Comparison of ENCODE assay signal across 11 mouse cellular contexts in the genomic region with DNA sequence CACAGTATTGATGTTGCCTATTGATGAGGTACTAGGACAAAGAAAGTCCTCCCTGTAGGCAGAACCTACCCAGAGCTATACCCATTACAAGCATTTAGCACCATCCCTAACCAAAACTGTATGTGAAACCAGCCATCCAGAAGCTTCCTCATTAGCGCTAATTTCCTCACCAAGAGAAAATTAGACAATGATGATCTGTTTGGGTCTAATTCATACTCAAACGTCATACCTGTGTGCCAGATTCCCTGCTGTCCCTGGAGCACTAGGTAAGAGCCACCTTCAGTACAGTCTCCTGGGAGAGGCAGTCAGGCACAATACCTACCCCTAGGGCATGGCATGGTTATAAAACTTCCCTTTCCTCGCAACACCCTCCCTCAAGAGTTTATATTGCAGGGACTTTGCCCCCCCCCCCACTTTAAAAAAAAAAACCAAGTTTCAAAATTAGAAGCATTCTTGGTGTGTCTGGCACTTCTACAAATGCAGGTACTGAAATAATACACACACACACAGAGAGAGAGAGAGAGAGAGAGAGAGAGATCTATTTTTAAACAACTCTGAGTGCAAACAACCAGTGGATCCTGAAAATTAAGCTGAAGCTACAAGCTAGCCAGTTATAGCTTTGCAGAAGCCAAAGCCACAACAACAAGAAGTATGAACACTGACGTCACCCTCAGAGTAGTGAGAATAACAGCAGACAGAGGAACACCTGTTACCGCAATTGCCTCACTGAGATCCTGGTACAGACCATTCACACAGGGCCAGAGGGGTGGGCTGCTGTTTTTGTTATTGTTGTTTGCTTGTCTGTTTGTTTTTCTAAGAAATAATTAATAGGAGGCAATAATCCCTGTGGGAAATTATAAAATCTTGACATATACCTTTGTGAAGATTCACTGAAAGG. TPM values are rescaled to one million over a fixed set of nuclear protein-coding genes. Genes with fewer than 3 reads are reported as not detected.
DNase-seq lines count a peak whose midpoint lies in the region; ATAC-seq and TF ChIP-seq lines count a peak whose summit lies in the region.
"Had no signal": no experiment of that assay in that cellular context is flagged by ENCODE, and none has a peak within 500 bp of the region (broad histone marks: within the 10 kb centered on the region; RNA-seq: fewer than 3 reads in every experiment).

No protein-coding gene starts in this region.

- no peak overlapping the region for H3K9ac ChIP-seq in heart, embryonic 11.5 days (ENCODE audit: low read depth, low read length)
- H3K9ac ChIP-seq in embryonic facial prominence, embryonic 14.5 days (ENCODE audit: low read depth, low read length), result no peak overlapping the region
- H3K9ac ChIP-seq in midbrain, postnatal 0 days (replicated peaks; ENCODE audit: low read length, poor library complexity, severe bottlenecking), result no peak overlapping the region
- H3K9ac ChIP-seq: stomach, embryonic 15.5 days had no signal

- no peak overlapping the region for H3K4me2 ChIP-seq in heart, embryonic 11.5 days
- no peak overlapping the region for H3K4me2 ChIP-seq in embryonic facial prominence, embryonic 14.5 days (ENCODE audit: low read depth, low read length)
- no peak overlapping the region for H3K4me2 ChIP-seq in midbrain, postnatal 0 days (ENCODE audit: low read depth, low read length, poor library complexity, severe bottlenecking)
- H3K4me2 ChIP-seq: stomach, embryonic 15.5 days had no signal

- WGBS in heart, embryonic 11.5 days (ENCODE audit: insufficient replicate concordance), result 73% methylated on average over 5 of the region's 5 CpGs
- 74% methylated on average over 5 of the region's 5 CpGs for WGBS in embryonic facial prominence, embryonic 14.5 days
- WGBS in midbrain, postnatal 0 days, result 87% methylated on average over 5 of the region's 5 CpGs

- H3K36me3 ChIP-seq in heart, embryonic 11.5 days (ENCODE audit: control insufficient read depth, insufficient read depth, low read length), result no peaks in the 10 kb centered on the region
- H3K36me3 ChIP-seq in embryonic facial prominence, embryonic 14.5 days (ENCODE audit: control insufficient read depth, insufficient read depth, low read length), result no peaks in the 10 kb centered on the region
- H3K36me3 ChIP-seq in splenic B cell, adult 2 months (ENCODE audit: control insufficient read depth, insufficient read depth, low read length, poor library complexity, severe bottlenecking), result 0 out of 2 replicates have a peak, but pooled peaks cover 1% of the 10 kb centered on the region
- H3K36me3 ChIP-seq in midbrain, postnatal 0 days (ENCODE audit: insufficient read depth, low read length), result no peaks in the 10 kb centered on the region
- H3K36me3 ChIP-seq: stomach, embryonic 15.5 days had no signal

- ATAC-seq in heart, embryonic 11.5 days (replicated peaks; ENCODE audit: insufficient number of reproducible peaks, low FRiP score, low TSS enrichment), result no peak
- peak; percentile 70; the same call in 1 of the 2 replicates for ATAC-seq in embryonic facial prominence, embryonic 14.5 days (ENCODE audit: low read depth)
- no peak for ATAC-seq in midbrain, postnatal 0 days (ENCODE audit: low FRiP score)

- no peaks in the 10 kb centered on the region for H3K27me3 ChIP-seq in heart, embryonic 11.5 days (ENCODE audit: control insufficient read depth, insufficient read depth, low read length)
- no peaks in the 10 kb centered on the region for H3K27me3 ChIP-seq in embryonic facial prominence, embryonic 14.5 days (replicated peaks; ENCODE audit: control insufficient read depth, insufficient read depth, low read length)
- H3K27me3 ChIP-seq in splenic B cell, adult 2 months (ENCODE audit: control insufficient read depth, insufficient read depth, low read length, poor library complexity, severe bottlenecking), result no peaks in the 10 kb centered on the region
- H3K27me3 ChIP-seq in midbrain, postnatal 0 days (ENCODE audit: insufficient read depth, low read length), result no peaks in the 10 kb centered on the region
- H3K27me3 ChIP-seq: stomach, embryonic 15.5 days had no signal

- H3K4me3 ChIP-seq in heart, embryonic 11.5 days (ENCODE audit: low read depth, low read length), result no peak overlapping the region
- no peak overlapping the region for H3K4me3 ChIP-seq in embryonic facial prominence, embryonic 14.5 days (ENCODE audit: low read depth, low read length)
- H3K4me3 ChIP-seq in midbrain, postnatal 0 days (ENCODE audit: low read depth, low read length), result no peak overlapping the region
- H3K4me3 ChIP-seq: stomach, embryonic 15.5 days had no signal

- no peaks in the 10 kb centered on the region for H3K4me1 ChIP-seq in heart, embryonic 11.5 days (ENCODE audit: control insufficient read depth, insufficient read depth, low read length)
- H3K4me1 ChIP-seq in embryonic facial prominence, embryonic 14.5 days (ENCODE audit: control insufficient read depth, insufficient read depth, low read length), result no peaks in the 10 kb centered on the region
- no peaks in the 10 kb centered on the region for H3K4me1 ChIP-seq in midbrain, postnatal 0 days (ENCODE audit: insufficient read depth, low read length)
- H3K4me1 ChIP-seq: stomach, embryonic 15.5 days had no signal

- no peak for TF ChIP-seq CTCF in midbrain, postnatal 0 days (IDR thresholded peaks at IDR 0.05)

- H3K27ac ChIP-seq in heart, embryonic 11.5 days (ENCODE audit: low read depth, low read length), result no peak overlapping the region
- H3K27ac ChIP-seq in embryonic facial prominence, embryonic 14.5 days (replicated peaks; ENCODE audit: low read depth, low read length), result no peak overlapping the region
- H3K27ac ChIP-seq in midbrain, postnatal 0 days (ENCODE audit: low read depth, low read length), result no peak overlapping the region
- H3K27ac ChIP-seq: stomach, embryonic 15.5 days had no signal

- peak; percentile 89 for DNase-seq in heart, adult 11 months
- peak; percentile 47 for DNase-seq in embryonic facial prominence, embryonic 14.5 days (ENCODE audit: low spot score)
- DNase-seq in lung, postnatal 10 days, result peak; percentile 24
- peak; percentile 95 for DNase-seq in splenic B cell, adult 2 months (ENCODE audit: low read depth, low spot score)
- no peak for DNase-seq in cerebellum, adult 11 months
- no peak for DNase-seq in midbrain, postnatal 0 days (ENCODE audit: low spot score)
- no peak for DNase-seq in c-Kit-positive CD71-positive TER-119-positive erythroid progenitor cells, embryonic 14.5 days (ENCODE audit: low spot score)
- DNase-seq: adrenal gland, postnatal 14 days; left cerebral cortex, postnatal 4 days had no signal

- H3K9me3 ChIP-seq in heart, embryonic 11.5 days (replicated peaks; ENCODE audit: control insufficient read depth, low read length), result no peaks in the 10 kb centered on the region
- H3K9me3 ChIP-seq in embryonic facial prominence, embryonic 14.5 days (ENCODE audit: control insufficient read depth, low read length), result no peaks in the 10 kb centered on the region
- no peaks in the 10 kb centered on the region for H3K9me3 ChIP-seq in midbrain, postnatal 0 days (ENCODE audit: low read length)
- H3K9me3 ChIP-seq: stomach, embryonic 15.5 days had no signal

RNA-seq across cellular contexts. Expression of a gene that starts 38.6 kb away (rescaled TPM):
- polyA plus RNA-seq in heart, embryonic 11.5 days (2014; fragmentation: Nextera tagmentation; extraction: Ambion mirVana), result 0.20 TPM in 1 of 2 replicates, not detected in the other
- polyA plus RNA-seq in embryonic facial prominence, embryonic 14.5 days (2014; fragmentation: Nextera tagmentation; extraction: Ambion mirVana), result 1.8 and 3.2 TPM in 2 replicates
- total RNA-seq in midbrain, postnatal 0 days (2014; rRNA removed), result 0.11 TPM in 1 of 2 replicates, not detected in the other
- 0.21 TPM in 1 of 2 replicates, not detected in the other for polyA plus RNA-seq in midbrain, postnatal 0 days (2015; fragmentation: Nextera tagmentation; extraction: Ambion mirVana)

Comparison
In these comparisons a context has a peak if more than half of its experiments do, and no peak if none do; other contexts are left out.
1. DNase-seq: peak in heart, adult 11 months (single experiment), embryonic facial prominence, embryonic 14.5 days (single experiment), lung, postnatal 10 days (single experiment) and splenic B cell, adult 2 months (single experiment); none in cerebellum, adult 11 months (single experiment), midbrain, postnatal 0 days (single experiment) and c-Kit-positive CD71-positive TER-119-positive erythroid progenitor cells, embryonic 14.5 days (single experiment).